Mouse (Mus musculus): ENCODE results near the gene Slc6a17.

GRCm38 (mm10) chr3:107472198-107472597 is 45.6 kb downstream of the Slc6a17 start:
- no peak; the same call in 1 of the 2 replicates for TF ChIP-seq BHLHE40 (IDR thresholded peaks at IDR 0.05; ENCODE audit: borderline replicate concordance, low read depth, low read length)
- peak; percentile 81 to 93 (median 89) for TF ChIP-seq CTCF (IDR thresholded peaks at IDR 0.05 in 2 of 3, conservative IDR thresholded peaks at IDR 0.05 in 1 of 3; ENCODE audit: control insufficient read depth in 1 of 3, insufficient read depth in 1 of 3, low read depth in 2 of 3, low read length in 3 of 3, poor library complexity in 1 of 3, severe bottlenecking in 1 of 3)
- TF ChIP-seq TAL1 (IDR thresholded peaks at IDR 0.05; ENCODE audit: low read length): no peak
- no peak for TF ChIP-seq POLR2A (IDR thresholded peaks at IDR 0.05; ENCODE audit: control insufficient read depth in 1 of 2, insufficient read depth in 1 of 2, low read depth in 1 of 2, low read length in 2 of 2, poor library complexity in 1 of 2)
- TF ChIP-seq MYC (IDR thresholded peaks at IDR 0.05; ENCODE audit: low read depth, low read length): no peak
